Mouse (Mus musculus) liver, postnatal 0 days (tissue): Measurements from ENCODE around the gene Phb.
A peak's percentile ranks its signal among the peaks of the same experiment; 100 is the strongest.

Experiments used
- CTCF ChIP-seq: sonication (generic); IDR thresholded peaks from 2 replicates; pipeline ENCODE4 v1.5.1; 2016; ENCODE audit warnings: antibody characterized with exemption, low read depth
- EP300 ChIP-seq: IDR thresholded peaks from 2 replicates; pipeline ENCODE4 v1.6.1; 2016; ENCODE audit warnings: antibody characterized with exemption, low read depth, mild to moderate bottlenecking

DNA sequence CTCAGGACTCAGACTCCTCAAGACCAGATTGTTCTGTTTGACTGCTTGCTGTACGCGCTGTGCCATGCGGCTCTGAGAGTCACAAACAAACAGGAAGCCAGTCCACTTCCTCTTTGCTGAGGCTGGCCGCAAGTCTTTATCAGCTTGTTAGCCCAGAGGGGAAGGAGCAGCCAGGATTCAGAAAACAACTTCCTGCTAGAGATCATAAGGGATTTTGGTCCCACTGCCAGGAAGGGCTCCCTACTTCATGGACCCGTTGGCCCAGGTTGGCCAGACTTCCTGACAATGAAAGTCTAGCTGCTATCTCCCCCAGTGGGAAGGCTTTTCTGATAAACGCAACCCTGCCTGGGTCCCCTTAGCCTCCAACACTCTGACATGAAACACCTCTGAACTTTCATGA is 21.8 kb downstream of the Phb start:
- TF ChIP-seq CTCF (no peak), EP300 (peak; percentile 41)
